ENCODE assay signal across 28 mouse cellular contexts in the genomic region with DNA sequence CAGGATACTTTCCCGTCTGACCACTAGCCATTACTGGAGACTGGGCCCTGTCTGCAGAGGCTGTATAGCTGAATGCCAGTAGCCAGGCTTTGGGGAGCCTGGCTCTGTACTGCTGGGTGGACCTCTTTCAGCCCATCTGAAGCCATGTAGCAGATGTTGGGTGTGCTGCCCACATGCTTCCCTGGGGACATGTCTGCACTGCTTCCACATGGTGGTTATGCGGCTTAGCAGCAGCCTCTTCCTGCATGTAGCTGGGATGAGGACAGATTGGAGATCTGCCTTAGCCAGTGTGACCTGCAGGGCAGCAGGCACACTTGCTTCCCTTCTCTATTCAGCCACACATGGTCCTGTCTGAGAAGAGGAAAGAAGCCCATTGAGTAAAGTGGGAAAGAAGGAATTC. TPM values are rescaled to one million over a fixed set of nuclear protein-coding genes. Genes with fewer than 3 reads are reported as not detected.
DNase-seq lines count a peak whose midpoint lies in the region; ATAC-seq lines count a peak whose summit lies in the region.
"Had no signal": no experiment of that assay in that cellular context is flagged by ENCODE, and none has a peak within 500 bp of the region (broad histone marks: within the 10 kb centered on the region; RNA-seq: fewer than 3 reads in every experiment).

No protein-coding gene starts in this region.

- no peak overlapping the region for H3K27ac ChIP-seq in hindbrain, embryonic 15.5 days (replicated peaks)
- H3K27ac ChIP-seq in hindbrain, embryonic 14.5 days = no peak overlapping the region
- H3K27ac ChIP-seq in neural tube, embryonic 13.5 days (replicated peaks) = peak overlapping the region; percentile 46; the same call in 1 of the 2 replicates
- no peak overlapping the region for H3K27ac ChIP-seq in neural tube, embryonic 15.5 days (replicated peaks)
- H3K27ac ChIP-seq: gastrocnemius, adult 2 months; heart, embryonic 15.5 days; intestine, embryonic 15.5 days had no signal

- peaks cover 46% of the 10 kb centered on the region for H3K36me3 ChIP-seq in hindbrain, embryonic 15.5 days
- H3K36me3 ChIP-seq in hindbrain, embryonic 14.5 days (replicated peaks; ENCODE audit: control insufficient read depth, insufficient read depth) = peaks cover 75% of the 10 kb centered on the region
- H3K36me3 ChIP-seq in neural tube, embryonic 13.5 days = peaks cover 66% of the 10 kb centered on the region
- peaks cover 62% of the 10 kb centered on the region for H3K36me3 ChIP-seq in neural tube, embryonic 15.5 days

- H3K4me2 ChIP-seq in hindbrain, embryonic 15.5 days = no peak overlapping the region
- H3K4me2 ChIP-seq in hindbrain, embryonic 14.5 days (replicated peaks) = no peak overlapping the region
- H3K4me2 ChIP-seq in neural tube, embryonic 13.5 days = no peak overlapping the region
- no peak overlapping the region for H3K4me2 ChIP-seq in neural tube, embryonic 15.5 days
- H3K4me2 ChIP-seq: heart, embryonic 12.5 days; heart, embryonic 15.5 days; intestine, embryonic 15.5 days had no signal

- DNase-seq in hindbrain, embryonic 14.5 days (ENCODE audit: low spot score) = no peak
- peak; percentile 72 for DNase-seq in MN1 (ENCODE audit: low spot score)
- DNase-seq in ovary, adult 18-20 months (ENCODE audit: low spot score) = no peak
- no peak for DNase-seq in ovary, postnatal 10 days (ENCODE audit: low spot score)
- DNase-seq: adrenal gland, adult 2 months; adrenal gland, postnatal 14 days; cerebellum, adult 11 months; cerebellum, adult 2 months; cerebellum, adult 9-11 months; cerebellum, postnatal 25 days; forebrain, postnatal 0 days; gastrocnemius, adult 2 months; gastrocnemius, postnatal 14 days; heart, adult 18-20 months; heart, postnatal 10 days; heart, postnatal 36 days had no signal

- 0 out of 2 replicates have a peak overlapping the region, but pooled peaks have one; percentile 13 for H3K9ac ChIP-seq in hindbrain, embryonic 15.5 days
- no peak overlapping the region for H3K9ac ChIP-seq in hindbrain, embryonic 14.5 days
- H3K9ac ChIP-seq in neural tube, embryonic 13.5 days = no peak overlapping the region
- no peak overlapping the region for H3K9ac ChIP-seq in neural tube, embryonic 15.5 days (replicated peaks)
- H3K9ac ChIP-seq: forebrain, postnatal 0 days; heart, embryonic 12.5 days; heart, embryonic 15.5 days; intestine, embryonic 15.5 days had no signal

- H3K4me3 ChIP-seq in hindbrain, embryonic 15.5 days = no peak overlapping the region
- H3K4me3 ChIP-seq in hindbrain, embryonic 14.5 days (replicated peaks; ENCODE audit: low read length) = no peak overlapping the region
- H3K4me3 ChIP-seq in neural tube, embryonic 13.5 days = no peak overlapping the region
- H3K4me3 ChIP-seq in neural tube, embryonic 15.5 days (replicated peaks) = no peak overlapping the region
- H3K4me3 ChIP-seq: gastrocnemius, adult 2 months; heart, embryonic 12.5 days; heart, embryonic 15.5 days; intestine, embryonic 15.5 days had no signal

- WGBS in hindbrain, embryonic 15.5 days = 61% methylated on average over 2 of the region's 2 CpGs
- 76% methylated on average over 2 of the region's 2 CpGs for WGBS in hindbrain, embryonic 14.5 days
- 62% methylated on average over 2 of the region's 2 CpGs for WGBS in neural tube, embryonic 13.5 days
- WGBS in neural tube, embryonic 15.5 days = 60% methylated on average over 2 of the region's 2 CpGs

- H3K4me1 ChIP-seq in hindbrain, embryonic 15.5 days (replicated peaks) = 0 out of 2 replicates have a peak, but pooled peaks cover 3% of the 10 kb centered on the region
- H3K4me1 ChIP-seq in hindbrain, embryonic 14.5 days (replicated peaks; ENCODE audit: control insufficient read depth, insufficient read depth, low read length) = no peaks in the 10 kb centered on the region
- peaks cover 12% of the 10 kb centered on the region; the same call in 1 of the 2 replicates for H3K4me1 ChIP-seq in neural tube, embryonic 13.5 days (replicated peaks)
- peaks cover 4% of the 10 kb centered on the region; the same call in 1 of the 2 replicates for H3K4me1 ChIP-seq in neural tube, embryonic 15.5 days
- H3K4me1 ChIP-seq: intestine, embryonic 15.5 days had no signal

- H3K9me3 ChIP-seq in hindbrain, embryonic 15.5 days = no peaks in the 10 kb centered on the region
- no peaks in the 10 kb centered on the region for H3K9me3 ChIP-seq in hindbrain, embryonic 14.5 days (ENCODE audit: control insufficient read depth, low read length)
- no peaks in the 10 kb centered on the region for H3K9me3 ChIP-seq in neural tube, embryonic 13.5 days
- no peaks in the 10 kb centered on the region for H3K9me3 ChIP-seq in neural tube, embryonic 15.5 days (replicated peaks)
- H3K9me3 ChIP-seq: G1E; heart, embryonic 12.5 days; heart, embryonic 15.5 days; intestine, embryonic 15.5 days had no signal

- H3K27me3 ChIP-seq in hindbrain, embryonic 15.5 days = no peaks in the 10 kb centered on the region
- H3K27me3 ChIP-seq in hindbrain, embryonic 14.5 days (ENCODE audit: control insufficient read depth, insufficient read depth, low read length) = no peaks in the 10 kb centered on the region
- no peaks in the 10 kb centered on the region for H3K27me3 ChIP-seq in neural tube, embryonic 13.5 days
- no peaks in the 10 kb centered on the region for H3K27me3 ChIP-seq in neural tube, embryonic 15.5 days (replicated peaks)
- H3K27me3 ChIP-seq: CH12.LX; heart, embryonic 12.5 days; heart, embryonic 15.5 days; intestine, embryonic 15.5 days had no signal

- ATAC-seq in hindbrain, embryonic 15.5 days (ENCODE audit: low FRiP score, low read depth) = no peak
- ATAC-seq in hindbrain, embryonic 14.5 days (ENCODE audit: low FRiP score) = no peak
- ATAC-seq in neural tube, embryonic 13.5 days (ENCODE audit: low read depth) = no peak
- ATAC-seq in neural tube, embryonic 15.5 days (ENCODE audit: low FRiP score) = no peak
- ATAC-seq: forebrain, embryonic 14.5 days; forebrain, postnatal 0 days; hindbrain, embryonic 16.5 days; intestine, embryonic 15.5 days had no signal

RNA-seq across cellular contexts. Expression of gene Ercc6, which starts 9.0 kb away (rescaled TPM):
- polyA plus RNA-seq in hindbrain, embryonic 15.5 days (2015; fragmentation: Nextera tagmentation; extraction: Ambion mirVana) = 22.9 and 27.5 TPM in 2 replicates
- 22.1 and 24.4 TPM in 2 replicates for polyA plus RNA-seq in hindbrain, embryonic 14.5 days (2014; fragmentation: Nextera tagmentation; extraction: Ambion mirVana)
- polyA plus RNA-seq in neural tube, embryonic 13.5 days (2015; fragmentation: Nextera tagmentation; extraction: Ambion mirVana) = 25.3 and 26.7 TPM in 2 replicates
- 20.4 and 20.8 TPM in 2 replicates for polyA plus RNA-seq in neural tube, embryonic 15.5 days (2015; fragmentation: Nextera tagmentation; extraction: Ambion mirVana)

RNA-seq across cellular contexts. Expression of gene Chat, which starts 56.5 kb away (rescaled TPM):
- polyA plus RNA-seq in hindbrain, embryonic 15.5 days (2015; fragmentation: Nextera tagmentation; extraction: Ambion mirVana) = 3.0 TPM in 2 replicates
- polyA plus RNA-seq in hindbrain, embryonic 14.5 days (2014; fragmentation: Nextera tagmentation; extraction: Ambion mirVana) = 2.4 and 3.4 TPM in 2 replicates
- polyA plus RNA-seq in neural tube, embryonic 13.5 days (2015; fragmentation: Nextera tagmentation; extraction: Ambion mirVana) = 4.0 and 5.0 TPM in 2 replicates
- polyA plus RNA-seq in neural tube, embryonic 15.5 days (2015; fragmentation: Nextera tagmentation; extraction: Ambion mirVana) = 4.8 and 5.7 TPM in 2 replicates
- polyA plus RNA-seq: adrenal gland, adult 2 months; embryonic facial prominence, embryonic 14.5 days; forebrain, embryonic 11.5 days; forebrain, embryonic 14.5 days; G1E; heart, embryonic 12.5 days; heart, embryonic 15.5 days had no signal

RNA-seq across cellular contexts. Expression of gene Slc18a3, which starts 57.7 kb away (rescaled TPM):
- polyA plus RNA-seq in hindbrain, embryonic 15.5 days (2015; fragmentation: Nextera tagmentation; extraction: Ambion mirVana) = 18.5 and 19.4 TPM in 2 replicates
- polyA plus RNA-seq in hindbrain, embryonic 14.5 days (2014; fragmentation: Nextera tagmentation; extraction: Ambion mirVana) = 22.7 and 26.9 TPM in 2 replicates
- 30.1 and 33.6 TPM in 2 replicates for polyA plus RNA-seq in neural tube, embryonic 13.5 days (2015; fragmentation: Nextera tagmentation; extraction: Ambion mirVana)
- polyA plus RNA-seq in neural tube, embryonic 15.5 days (2015; fragmentation: Nextera tagmentation; extraction: Ambion mirVana) = 36.4 and 42.7 TPM in 2 replicates
- polyA plus RNA-seq: G1E had no signal
